Mouse (Mus musculus): ENCODE measurements at regions not wholly inside any gene's neighbourhood (a gene's known extent, or its start where the extent isn't known, plus 50 kb on each side); places are given as distances from the start of the nearest gene placed in this dataset.

- no peak for DNase-seq (ENCODE audit: low read depth, low spot score)
These were observed 169.2 kb upstream of the Tbca start for GRCm38 (mm10) chr13:94619511-94619910.

- no peak for DNase-seq (ENCODE audit: low read depth, low spot score)
These were observed 158.7 kb upstream of the Tbca start for GRCm38 (mm10) chr13:94630055-94630454.

GRCm38 (mm10) chr13:94630685-94631084 lies 158.0 kb upstream of the Tbca start:
- DNase-seq (ENCODE audit: low read depth, low spot score) = no peak

GRCm38 (mm10) chr13:94632730-94633129 lies 156.0 kb upstream of the Tbca start:
- no peak for DNase-seq (ENCODE audit: low read depth, low spot score)

GRCm38 (mm10) chr13:94640336-94640735 lies 148.4 kb upstream of the Tbca start:
- DNase-seq (ENCODE audit: low read depth, low spot score) = no peak

- no peak for DNase-seq (ENCODE audit: low read depth, low spot score)
These were observed 143.2 kb upstream of the Tbca start for GRCm38 (mm10) chr13:94645241-94646206.

- no peak for DNase-seq (ENCODE audit: low read depth, low spot score)
These were observed 142.4 kb upstream of the Tbca start for GRCm38 (mm10) chr13:94646326-94646725.

GRCm38 (mm10) chr13:94646781-94647555 lies 141.7 kb upstream of the Tbca start:
- no peak for DNase-seq (ENCODE audit: low read depth, low spot score)

GRCm38 (mm10) chr13:94647566-94647965 lies 141.1 kb upstream of the Tbca start:
- DNase-seq (ENCODE audit: low read depth, low spot score) = no peak

- no peak for DNase-seq (ENCODE audit: low read depth, low spot score)
These were observed 137.8 kb upstream of the Tbca start for GRCm38 (mm10) chr13:94650951-94651350.

- no peak for DNase-seq (ENCODE audit: low read depth, low spot score)
These were observed 121.1 kb upstream of the Tbca start for GRCm38 (mm10) chr13:94667604-94668003.

- DNase-seq (ENCODE audit: low read depth, low spot score) = no peak
These were observed 120.4 kb upstream of the Tbca start for GRCm38 (mm10) chr13:94668276-94668675.

- DNase-seq (ENCODE audit: low read depth, low spot score) = no peak
These were observed 119.5 kb upstream of the Tbca start for GRCm38 (mm10) chr13:94669106-94669683.

GRCm38 (mm10) chr13:94670266-94670665 lies 118.4 kb upstream of the Tbca start:
- no peak for DNase-seq (ENCODE audit: low read depth, low spot score)

- no peak for DNase-seq (ENCODE audit: low read depth, low spot score)
These were observed 117.7 kb upstream of the Tbca start for GRCm38 (mm10) chr13:94670961-94671360.

- DNase-seq (ENCODE audit: low read depth, low spot score) = no peak
These were observed 108.1 kb upstream of the Tbca start for GRCm38 (mm10) chr13:94680492-94681168.

GRCm38 (mm10) chr13:94681606-94682005 lies 107.1 kb upstream of the Tbca start:
- DNase-seq (ENCODE audit: low read depth, low spot score) = no peak

GRCm38 (mm10) chr13:94685191-94685590 lies 103.5 kb upstream of the Tbca start:
- no peak for DNase-seq (ENCODE audit: low read depth, low spot score)

GRCm38 (mm10) chr13:94687295-94687694 lies 101.4 kb upstream of the Tbca start:
- DNase-seq (ENCODE audit: low read depth, low spot score) = no peak

- no peak for DNase-seq (ENCODE audit: low read depth, low spot score)
These were observed 82.1 kb upstream of the Tbca start for GRCm38 (mm10) chr13:94706641-94707053.

Measured in forelimb bud, embryonic 11.5 days (tissue).